ENCODE assay signal across 8 mouse cellular contexts in genomic region chr3:136837589-136837988, GRCm38 (mm10).
DNase-seq lines count a peak whose midpoint lies in the region; ATAC-seq and TF ChIP-seq lines count a peak whose summit lies in the region.

No protein-coding gene starts in this region.

- H3K4me3 ChIP-seq in forebrain, postnatal 0 days (ENCODE audit: low read depth, low read length): no peak overlapping the region
- H3K4me3 ChIP-seq in forebrain, embryonic 15.5 days: no peak overlapping the region
- H3K4me3 ChIP-seq in liver, embryonic 13.5 days (replicated peaks): no peak overlapping the region

- peak; percentile 44 for DNase-seq in forebrain, postnatal 0 days
- DNase-seq in ovary, postnatal 36 days (ENCODE audit: low spot score): peak; percentile 15
- DNase-seq in ovary, adult 18-20 months (ENCODE audit: low spot score): no peak
- peak; percentile 70 to 76 for DNase-seq in cerebellum, postnatal 10 days
- DNase-seq in liver, embryonic 13.5 days: peak; percentile 15
- DNase-seq in spleen, postnatal 10 days (ENCODE audit: low spot score in 2 of 2): peak; percentile 37 to 72
- no peak for DNase-seq in urinary bladder, postnatal 25 days (ENCODE audit: low spot score)

- no peak overlapping the region for H3K27ac ChIP-seq in forebrain, postnatal 0 days (ENCODE audit: low read depth, low read length)
- no peak overlapping the region for H3K27ac ChIP-seq in forebrain, embryonic 15.5 days (replicated peaks)
- H3K27ac ChIP-seq in liver, embryonic 13.5 days: no peak overlapping the region

- H3K4me1 ChIP-seq in forebrain, postnatal 0 days (ENCODE audit: insufficient read depth): peaks cover 18% of the 10 kb centered on the region; the same call in 1 of the 2 replicates
- peaks cover 37% of the 10 kb centered on the region for H3K4me1 ChIP-seq in forebrain, embryonic 15.5 days
- H3K4me1 ChIP-seq in liver, embryonic 13.5 days (replicated peaks): peaks cover 29% of the 10 kb centered on the region

- no peaks in the 10 kb centered on the region for H3K9me3 ChIP-seq in forebrain, postnatal 0 days (ENCODE audit: low read length)
- H3K9me3 ChIP-seq in forebrain, embryonic 15.5 days: no peaks in the 10 kb centered on the region
- H3K9me3 ChIP-seq in liver, embryonic 13.5 days (replicated peaks): no peaks in the 10 kb centered on the region

- H3K4me2 ChIP-seq in forebrain, postnatal 0 days (ENCODE audit: low read depth): no peak overlapping the region
- H3K4me2 ChIP-seq in forebrain, embryonic 15.5 days (replicated peaks): no peak overlapping the region
- no peak overlapping the region for H3K4me2 ChIP-seq in liver, embryonic 13.5 days

- H3K27me3 ChIP-seq in forebrain, postnatal 0 days (ENCODE audit: insufficient read depth, low read length): no peaks in the 10 kb centered on the region
- no peaks in the 10 kb centered on the region for H3K27me3 ChIP-seq in forebrain, embryonic 15.5 days
- H3K27me3 ChIP-seq in liver, embryonic 13.5 days: no peaks in the 10 kb centered on the region

- peak; percentile 69 for TF ChIP-seq CTCF in forebrain, postnatal 0 days (IDR thresholded peaks at IDR 0.05; ENCODE audit: low read depth)

- no peaks in the 10 kb centered on the region for H3K36me3 ChIP-seq in forebrain, postnatal 0 days (ENCODE audit: insufficient read depth)
- H3K36me3 ChIP-seq in forebrain, embryonic 15.5 days: no peaks in the 10 kb centered on the region
- H3K36me3 ChIP-seq in liver, embryonic 13.5 days: no peaks in the 10 kb centered on the region

- H3K9ac ChIP-seq in forebrain, postnatal 0 days: no peak overlapping the region
- H3K9ac ChIP-seq in forebrain, embryonic 15.5 days (replicated peaks): no peak overlapping the region
- H3K9ac ChIP-seq in liver, embryonic 13.5 days: no peak overlapping the region

- ATAC-seq in forebrain, postnatal 0 days: 0 out of 2 replicates have a peak, but pooled peaks have one; percentile 7
- no peak for ATAC-seq in forebrain, embryonic 15.5 days (replicated peaks)
- ATAC-seq in liver, embryonic 13.5 days (ENCODE audit: low read depth): no peak; the same call in 1 of the 2 replicates

- WGBS in forebrain, postnatal 0 days: 90% methylated on average over 3 of the region's 3 CpGs
- WGBS in forebrain, embryonic 15.5 days: 92% methylated on average over 3 of the region's 3 CpGs
- WGBS in liver, embryonic 13.5 days (ENCODE audit: insufficient replicate concordance): 61% methylated on average over 3 of the region's 3 CpGs

Comparison
In these comparisons a context has a peak if more than half of its experiments do, and no peak if none do; other contexts are left out.
1. DNase-seq: peak in forebrain, postnatal 0 days (single experiment), ovary, postnatal 36 days (single experiment), cerebellum, postnatal 10 days (2 of 2), liver, embryonic 13.5 days (single experiment) and spleen, postnatal 10 days (2 of 2); none in ovary, adult 18-20 months (single experiment) and urinary bladder, postnatal 25 days (single experiment).